Mouse (Mus musculus) urinary bladder, postnatal 36 days (tissue): ENCODE measurements at regions not wholly inside any gene's neighbourhood (a gene's known extent, or its start where the extent isn't known, plus 50 kb on each side); places are given as distances from the start of the nearest gene placed in this dataset.
A peak's percentile ranks its signal among the peaks of the same experiment; 100 is the strongest.
"Not testable (repeated sequence)": the region's sequence is repeated elsewhere in the genome, so short reads cannot be mapped to it uniquely, and the experiment has no call there.

Experiments
- DNase-seq, 2 experiments: peaks; one replicate each; pipeline ENCODE4 v3.0.0; 2022; ENCODE audit warnings: low spot score in 2 of 2, mixed read lengths in 1 of 2

GRCm38 (mm10) chr11:9932360-9933265 is 740.9 kb downstream of the Abca13 start:
- DNase-seq = no peak

- no peak for DNase-seq
Measured at GRCm38 (mm10) chr11:9962696-9963202, 771.0 kb downstream of the Abca13 start.

- DNase-seq = no peak
Measured at GRCm38 (mm10) chr11:9982974-9983373, 791.2 kb downstream of the Abca13 start.

GRCm38 (mm10) chr11:9994601-9995166 is 802.9 kb downstream of the Abca13 start:
- no peak for DNase-seq

- DNase-seq = no peak
Measured at GRCm38 (mm10) chr11:9995356-9995755, 803.6 kb downstream of the Abca13 start.

- no peak for DNase-seq
Measured at GRCm38 (mm10) chr11:9997532-9998138, 805.9 kb downstream of the Abca13 start.

GRCm38 (mm10) chr11:10002170-10002569 is 810.4 kb downstream of the Abca13 start:
- no peak for DNase-seq

- no peak for DNase-seq
Measured at GRCm38 (mm10) chr11:10006881-10007280, 815.1 kb downstream of the Abca13 start.

- DNase-seq = no peak
Measured at GRCm38 (mm10) chr11:10046593-10046992, 854.9 kb downstream of the Abca13 start.

GRCm38 (mm10) chr11:10051584-10052210 is 860.0 kb downstream of the Abca13 start:
- no peak for DNase-seq

- no peak for DNase-seq
Measured at GRCm38 (mm10) chr11:10071881-10072280, 880.1 kb downstream of the Abca13 start.

- no peak for DNase-seq
Measured at GRCm38 (mm10) chr11:10087939-10088338, 896.2 kb downstream of the Abca13 start.

- DNase-seq = not testable (repeated sequence)
Measured at GRCm38 (mm10) chr11:10102314-10102713, 910.6 kb downstream of the Abca13 start.

GRCm38 (mm10) chr11:10105077-10105476 is 913.3 kb downstream of the Abca13 start:
- DNase-seq = no peak

- DNase-seq = no peak
Measured at GRCm38 (mm10) chr11:10142161-10142560, 950.4 kb downstream of the Abca13 start.

- DNase-seq = no peak
Measured at GRCm38 (mm10) chr11:10149160-10149559, 957.4 kb downstream of the Abca13 start.

- no peak for DNase-seq
Measured at GRCm38 (mm10) chr11:10153836-10154235, 960.2 kb upstream of the Vwc2 start.

- no peak for DNase-seq
Measured at GRCm38 (mm10) chr11:10193738-10194137, 920.3 kb upstream of the Vwc2 start.

GRCm38 (mm10) chr11:10194774-10195173 is 919.2 kb upstream of the Vwc2 start:
- DNase-seq = no peak

GRCm38 (mm10) chr11:10201021-10201420 is 913.0 kb upstream of the Vwc2 start:
- DNase-seq = peak in 1 of 2 experiments; percentile 6

GRCm38 (mm10) chr11:10205257-10205656 is 908.8 kb upstream of the Vwc2 start:
- DNase-seq = no peak
